Mouse (Mus musculus) hindbrain, embryonic 14.5 days (tissue): ENCODE results near the gene Taf6l. TPM values are rescaled to one million over a fixed set of nuclear protein-coding genes. Genes with fewer than 3 reads are reported as not detected.

Experiments
- ATAC-seq: fragments of 200-750 bp; cut with Nextera tagmentation; 2 replicates; pipeline ENCODE4 v1.8.0; 2017; ENCODE audit warnings: moderate number of reproducible peaks, mild to moderate bottlenecking, moderate TSS enrichment, moderate library complexity; ENCODE audit not compliant: low FRiP score
- DNase-seq: peaks from one replicate; pipeline ENCODE4 v3.0.0-alpha.2; 2015; ENCODE audit warnings: low spot score
- H3K27ac ChIP-seq: fragments of 300-500 bp; sonication (generic); 2 replicates; pipeline ENCODE4 v1.5.1; 2014; ENCODE audit warnings: mild to moderate bottlenecking, moderate library complexity
- H3K27me3 ChIP-seq: fragments of 300-500 bp; sonication (generic); 2 replicates; pipeline ENCODE4 v1.6.1; 2014; ENCODE audit warnings: mild to moderate bottlenecking, low read length, mixed read lengths; ENCODE audit not compliant: control insufficient read depth, insufficient read depth
- H3K36me3 ChIP-seq: fragments of 300-500 bp; sonication (generic); replicated peaks from 2 replicates; pipeline ENCODE4 v1.6.1; 2014; ENCODE audit not compliant: control insufficient read depth, insufficient read depth
- H3K4me1 ChIP-seq: fragments of 300-500 bp; sonication (generic); replicated peaks from 2 replicates; pipeline ENCODE4 v1.6.1; 2014; ENCODE audit warnings: antibody characterized with exemption, low read length, mixed read lengths; ENCODE audit not compliant: control insufficient read depth, insufficient read depth
- H3K4me2 ChIP-seq: fragments of 300-500 bp; sonication (generic); replicated peaks from 2 replicates; pipeline ENCODE4 v1.6.1; 2014; ENCODE audit warnings: mild to moderate bottlenecking, moderate library complexity
- H3K4me3 ChIP-seq: fragments of 300-500 bp; sonication (generic); replicated peaks from 2 replicates; pipeline ENCODE4 v1.5.1; 2014; ENCODE audit warnings: mild to moderate bottlenecking, low read length
- H3K9ac ChIP-seq: fragments of 300-500 bp; sonication (generic); 2 replicates; pipeline ENCODE4 v1.6.1; 2014
- H3K9me3 ChIP-seq: fragments of 300-500 bp; sonication (generic); 2 replicates; pipeline ENCODE4 v1.6.1; 2016; ENCODE audit warnings: low read length; ENCODE audit not compliant: control insufficient read depth
- WGBS: fragments of 180-500 bp; shearing (Covaris S2); extraction: QIAGEN DNeasy Blood & Tissue Kit; methylation state at CpG from one replicate; pipeline ENCODE4 v1.1.7; 2014; 5-methylcytosine and 5-hydroxymethylcytosine counted together
- polyA plus RNA-seq: library from polyadenylated mRNA; unstranded; fragments of >200 nt; fragmentation: Nextera tagmentation; extraction: Ambion mirVana; gene quantifications from 2 replicates; pipeline ENCODE4 v1.2.1, GENCODE M21; 2014

Taf6l gene
- polyA plus RNA-seq, 1 experiment from 2014 or later: 18.7 TPM

DNA sequence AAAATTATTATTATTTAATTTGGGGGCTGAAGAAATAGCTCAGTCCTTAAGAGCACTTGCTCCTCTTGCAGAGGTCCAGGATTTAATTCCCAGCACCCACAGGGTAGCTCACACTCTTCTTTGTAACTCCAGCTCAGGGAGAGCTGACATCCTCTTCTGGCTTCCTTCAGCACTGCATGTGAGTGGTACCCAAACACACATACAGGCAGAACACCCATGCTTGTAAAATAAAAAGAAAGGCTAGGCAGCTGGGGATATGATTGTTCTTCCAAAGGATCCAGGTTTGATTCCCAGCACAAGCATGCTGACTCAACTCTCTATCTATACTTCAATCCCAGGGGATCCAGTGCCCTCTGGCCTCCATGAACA lies 12.7 kb upstream of the Taf6l start:
- H3K9ac ChIP-seq: no peak overlapping the region
- peaks cover 23% of the 10 kb centered on the region for H3K36me3 ChIP-seq
- H3K9me3 ChIP-seq: no peaks in the 10 kb centered on the region
- H3K4me3 ChIP-seq: peak overlapping the region; percentile 69
- peak overlapping the region; percentile 61; the same call in 1 of the 2 replicates for H3K27ac ChIP-seq
- no peak for ATAC-seq
- no peak for DNase-seq
- no peaks in the 10 kb centered on the region for H3K27me3 ChIP-seq
- H3K4me2 ChIP-seq: peak overlapping the region; percentile 94
- H3K4me1 ChIP-seq: peaks cover 18% of the 10 kb centered on the region

- H3K36me3 ChIP-seq: peaks cover 29% of the 10 kb centered on the region
- peaks cover 18% of the 10 kb centered on the region for H3K4me1 ChIP-seq
- peak; percentile 91 for DNase-seq
- H3K4me3 ChIP-seq: peak within 1 kb of the TSS; percentile 69
- peak; percentile 70 for ATAC-seq
- 2% methylated on average over 25 of the region's 25 CpGs for WGBS
- no peaks in the 10 kb centered on the region for H3K9me3 ChIP-seq
- H3K27me3 ChIP-seq: no peaks in the 10 kb centered on the region
- H3K27ac ChIP-seq: peak within 1 kb of the TSS; percentile 61
- peak within 1 kb of the TSS; percentile 94 for H3K4me2 ChIP-seq
- H3K9ac ChIP-seq: peak within 1 kb of the TSS; percentile 77
Observed at GRCm38 (mm10) chr19:8798264-8798946, 12.2 kb upstream of the Taf6l start, which contains the start of gene Polr2g. Gene Polr2g (minus strand): TSS chr19:8798577.

DNA sequence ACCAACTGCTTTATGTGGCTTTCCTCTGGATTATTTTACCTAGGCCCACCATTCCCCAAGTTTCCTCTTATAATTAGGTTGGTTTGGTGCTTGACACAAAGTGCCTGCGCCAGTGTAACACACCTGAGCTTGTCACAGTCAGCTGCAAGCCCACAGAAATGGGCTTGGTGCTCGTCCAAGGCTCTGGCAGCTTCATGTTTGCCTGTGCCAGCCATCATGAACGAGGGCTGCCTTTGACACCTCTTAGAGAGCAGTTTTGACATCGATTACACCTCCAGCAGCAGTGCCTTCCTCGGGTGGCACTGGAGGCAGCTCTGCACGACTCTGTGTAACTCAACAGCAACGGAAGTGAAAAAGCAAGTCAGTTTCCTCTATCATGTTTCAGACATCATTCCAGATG lies 4.0 kb upstream of the Taf6l start:
- WGBS: 88% methylated on average over 7 of the region's 7 CpGs
- H3K4me3 ChIP-seq: no peak overlapping the region
- H3K36me3 ChIP-seq: peaks cover 36% of the 10 kb centered on the region
- H3K9ac ChIP-seq: no peak overlapping the region
- no peaks in the 10 kb centered on the region for H3K27me3 ChIP-seq
- DNase-seq (no peak), ATAC-seq (no peak)
- no peaks in the 10 kb centered on the region for H3K9me3 ChIP-seq
- H3K4me2 ChIP-seq: no peak overlapping the region
- peaks cover 5% of the 10 kb centered on the region; the same call in 1 of the 2 replicates for H3K4me1 ChIP-seq
- no peak overlapping the region for H3K27ac ChIP-seq

DNA sequence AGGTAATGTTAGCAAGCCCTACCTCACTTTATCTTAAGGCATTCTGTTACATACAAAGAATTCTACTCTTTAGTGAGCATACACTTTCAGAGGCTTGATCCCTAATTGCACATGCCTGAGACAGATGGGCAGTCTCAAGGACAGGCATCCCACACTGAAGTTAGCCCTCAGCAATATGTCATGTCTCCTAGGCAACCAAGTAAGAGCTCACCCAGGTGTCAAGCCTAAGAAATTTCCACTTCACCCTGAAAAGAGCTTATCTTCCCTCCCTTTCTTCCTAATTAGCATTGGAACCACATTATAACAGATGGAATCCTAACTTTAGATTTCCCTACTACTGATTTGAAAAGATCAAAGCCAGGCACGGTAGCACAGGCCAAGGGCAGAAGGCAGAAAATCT lies 3.0 kb upstream of the Taf6l start:
- Histone ChIP-seq H3K36me3 (peaks cover 26% of the 10 kb centered on the region), H3K4me2 (no peak overlapping the region), H3K27me3 (no peaks in the 10 kb centered on the region), H3K4me3 (no peak overlapping the region), H3K27ac (peak overlapping the region; percentile 64), H3K4me1 (peaks cover 6% of the 10 kb centered on the region; the same call in 1 of the 2 replicates), H3K9ac (peak overlapping the region; percentile 13; the same call in 1 of the 2 replicates), H3K9me3 (no peaks in the 10 kb centered on the region)
- 62% methylated on average over 1 of the region's 1 CpGs for WGBS
- no peak for DNase-seq
- ATAC-seq: no peak

- peak overlapping the region; percentile 64; the same call in 1 of the 2 replicates for H3K27ac ChIP-seq
- peak overlapping the region; percentile 13; the same call in 1 of the 2 replicates for H3K9ac ChIP-seq
- H3K4me2 ChIP-seq: no peak overlapping the region
- ATAC-seq (no peak), DNase-seq (no peak)
- H3K36me3 ChIP-seq: peaks cover 26% of the 10 kb centered on the region
- 27% methylated on average over 3 of the region's 3 CpGs for WGBS
- H3K4me3 ChIP-seq: no peak overlapping the region
- no peaks in the 10 kb centered on the region for H3K27me3 ChIP-seq
- H3K9me3 ChIP-seq: no peaks in the 10 kb centered on the region
- H3K4me1 ChIP-seq: peaks cover 6% of the 10 kb centered on the region; the same call in 1 of the 2 replicates
Observed at GRCm38 (mm10) chr19:8788521-8788920, 2.3 kb upstream of the Taf6l start.

DNA sequence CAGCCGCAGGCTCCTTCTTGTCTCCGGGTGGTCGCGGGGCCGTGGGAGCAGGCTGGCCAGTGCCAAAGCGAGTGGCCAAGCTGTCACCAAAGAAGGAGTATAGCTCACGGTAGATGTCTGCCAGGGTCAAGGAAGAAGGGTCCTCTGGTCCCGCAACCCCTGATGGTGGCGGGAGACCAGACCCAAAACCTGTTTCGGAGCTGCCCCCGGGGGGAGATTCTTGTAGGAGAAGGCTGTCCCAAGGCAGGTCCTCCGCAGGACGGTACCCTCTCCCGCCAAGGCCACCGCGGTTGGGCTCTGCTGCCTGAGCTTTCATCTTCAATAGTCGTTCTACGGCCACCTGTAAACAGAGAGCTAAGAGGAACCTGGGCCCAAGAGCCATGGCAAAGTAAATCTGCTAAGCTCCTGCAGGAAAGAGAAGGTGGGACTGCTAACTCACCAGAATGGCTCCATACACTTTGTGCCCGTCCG lies 11.2 kb downstream of the Taf6l start:
- H3K27me3 ChIP-seq: no peaks in the 10 kb centered on the region
- DNase-seq (no peak), ATAC-seq (peak; percentile 28)
- H3K4me3 ChIP-seq: peak overlapping the region; percentile 68
- H3K4me2 ChIP-seq: peak overlapping the region; percentile 99
- peak overlapping the region; percentile 96 for H3K9ac ChIP-seq
- peaks cover 38% of the 10 kb centered on the region for H3K4me1 ChIP-seq
- H3K9me3 ChIP-seq: no peaks in the 10 kb centered on the region
- WGBS: 5% methylated on average over 20 of the region's 20 CpGs
- peak overlapping the region; percentile 99 for H3K27ac ChIP-seq
- H3K36me3 ChIP-seq: peaks cover 46% of the 10 kb centered on the region

DNA sequence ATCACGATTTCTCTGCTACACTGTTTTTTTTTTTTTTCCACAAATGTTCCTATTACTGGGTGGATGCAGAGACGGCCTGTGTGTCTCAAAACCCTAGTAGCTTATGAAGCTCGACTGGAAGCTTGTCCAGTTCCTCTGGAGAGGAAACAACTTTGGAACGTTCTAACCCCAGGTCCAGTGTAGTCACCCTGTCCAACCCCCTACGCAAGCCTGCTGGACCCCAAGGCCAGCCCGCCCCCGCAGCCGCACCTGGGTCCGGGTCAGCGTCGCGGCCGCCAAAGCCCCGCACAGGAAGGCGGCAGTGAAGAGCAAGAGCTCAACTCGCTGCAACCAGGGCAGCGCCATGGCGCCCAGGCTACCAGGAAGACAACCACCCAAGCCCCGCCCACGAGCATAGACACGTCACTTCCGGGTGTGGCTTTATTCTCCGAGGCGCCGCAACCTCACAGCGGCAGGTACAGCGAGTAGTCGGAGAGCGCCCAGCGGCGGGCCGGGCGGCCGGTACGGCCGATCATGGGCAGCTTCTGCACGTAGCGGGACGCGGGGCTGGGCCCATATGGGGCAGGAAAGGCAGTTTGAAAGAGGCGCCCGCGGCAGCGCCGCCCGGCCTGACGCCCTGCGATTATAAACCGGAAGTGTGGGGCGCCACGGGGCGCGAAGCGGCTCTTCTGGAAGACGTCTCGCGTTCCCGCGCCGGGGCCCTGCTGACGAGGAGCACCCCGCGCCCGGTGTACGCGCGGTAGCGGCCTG lies 12.0 kb downstream of the Taf6l start, which contains the start of gene Tmem179b:
Gene Tmem179b, minus strand, starts transcription at position 382 of the 750 bp plus-strand sequence.
- Histone ChIP-seq H3K4me2 (peak within 1 kb of the TSS; percentile 99), H3K9ac (peak within 1 kb of the TSS; percentile 96), H3K27me3 (no peaks in the 10 kb centered on the region), H3K9me3 (no peaks in the 10 kb centered on the region), H3K4me3 (peak within 1 kb of the TSS; percentile 68), H3K36me3 (peaks cover 48% of the 10 kb centered on the region), H3K27ac (peak within 1 kb of the TSS; percentile 99), H3K4me1 (peaks cover 38% of the 10 kb centered on the region)
- DNase-seq (peak; percentile 96), ATAC-seq (peak; percentile 94)
- WGBS: under 1% methylated on average over 68 of the region's 68 CpGs

- peak overlapping the region; percentile 99; the same call in 1 of the 2 replicates for H3K27ac ChIP-seq
Observed at GRCm38 (mm10) chr19:8773409-8773808, 12.8 kb downstream of the Taf6l start.

GRCm38 (mm10) chr19:8772996-8773395 lies 13.2 kb downstream of the Taf6l start:
- ATAC-seq (no peak), DNase-seq (no peak)
- Histone ChIP-seq H3K27ac (no peak overlapping the region), H3K9me3 (no peaks in the 10 kb centered on the region), H3K4me1 (peaks cover 38% of the 10 kb centered on the region), H3K4me2 (peak overlapping the region; percentile 99), H3K27me3 (no peaks in the 10 kb centered on the region), H3K9ac (0 out of 2 replicates have a peak overlapping the region, but pooled peaks have one; percentile 96), H3K4me3 (peak overlapping the region; percentile 68), H3K36me3 (peaks cover 49% of the 10 kb centered on the region)
- 84% methylated on average over 5 of the region's 5 CpGs for WGBS

More at GRCm38 (mm10) chr19:8773409-8773808, 12.8 kb downstream of the Taf6l start:
- WGBS: 62% methylated on average over 6 of the region's 6 CpGs
- H3K27me3 ChIP-seq: no peaks in the 10 kb centered on the region
- no peak for DNase-seq
- H3K4me2 ChIP-seq: peak overlapping the region; percentile 99
- ATAC-seq: no peak
- no peaks in the 10 kb centered on the region for H3K9me3 ChIP-seq
- H3K9ac ChIP-seq: peak overlapping the region; percentile 96; the same call in 1 of the 2 replicates
- peak overlapping the region; percentile 68 for H3K4me3 ChIP-seq
- peaks cover 49% of the 10 kb centered on the region for H3K36me3 ChIP-seq
- H3K4me1 ChIP-seq: peaks cover 38% of the 10 kb centered on the region
